Mouse (Mus musculus): Measurements from ENCODE around the gene March6. TPM values are rescaled to one million over a fixed set of nuclear protein-coding genes. Genes with fewer than 3 reads are reported as not detected.

The March6 gene
- total RNA-seq, 2 experiments from 2014 or later: 191 to 204 TPM

DNA sequence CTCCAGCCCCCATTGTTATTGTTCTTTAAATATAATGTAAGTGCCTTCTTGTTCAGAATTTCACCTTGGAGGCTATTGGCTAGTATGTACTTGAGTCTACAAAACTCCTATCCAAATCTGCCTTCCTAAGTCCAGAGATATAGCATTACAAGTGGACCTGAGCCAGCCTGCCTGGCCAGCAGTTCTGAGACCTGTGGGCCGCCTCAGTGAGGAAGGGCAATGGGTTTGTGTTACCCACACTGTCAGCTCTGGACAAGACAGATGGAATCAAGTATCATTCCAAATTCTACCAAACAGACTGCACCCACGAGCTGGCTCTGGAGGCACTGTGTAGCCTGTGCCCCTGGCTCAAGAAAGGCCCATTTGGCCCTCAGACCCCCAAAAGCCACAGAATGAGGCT lies 94.0 kb downstream of the March6 start:
- TF ChIP-seq CTCF (IDR thresholded peaks at IDR 0.05): no peak
- no peak for DNase-seq (ENCODE audit: extremely low spot score in 1 of 2, low spot score in 2 of 2)
- intact Hi-C loops (cut with DNase I): no loop called here
- Histone ChIP-seq H3K27ac (no peak overlapping the region), H3K4me3 (no peak overlapping the region)

GRCm38 (mm10) chr15:31436083-31436482 lies 94.8 kb downstream of the March6 start:
- TF ChIP-seq CTCF (IDR thresholded peaks at IDR 0.05): no peak

DNA sequence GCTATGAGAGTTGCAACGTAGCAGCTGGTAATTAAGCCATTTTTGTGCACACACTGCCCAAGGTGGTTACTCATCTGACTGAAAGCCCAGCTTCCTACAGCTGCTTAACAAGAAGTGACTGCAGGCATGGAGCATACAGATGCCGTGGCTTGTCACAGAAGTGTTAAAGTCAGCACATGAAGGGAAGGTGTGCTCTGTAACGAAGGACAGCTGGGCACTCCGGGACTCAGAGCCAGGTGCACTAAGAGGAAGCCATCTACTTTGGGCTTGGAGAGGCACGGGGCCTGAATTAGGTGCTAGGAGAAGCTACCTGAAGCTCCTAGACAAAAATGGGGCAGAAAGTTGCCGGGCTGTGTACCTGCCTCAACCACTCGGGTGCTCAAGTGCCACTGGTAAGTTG lies 97.1 kb downstream of the March6 start:
- Histone ChIP-seq H3K27ac (no peak overlapping the region), H3K4me3 (no peak overlapping the region)
- intact Hi-C loops (cut with DNase I): no loop called here
- no peak for DNase-seq (ENCODE audit: extremely low spot score in 1 of 2, low spot score in 2 of 2)
- TF ChIP-seq CTCF (IDR thresholded peaks at IDR 0.05): no peak

More at GRCm38 (mm10) chr15:31436083-31436482, 94.8 kb downstream of the March6 start:
- intact Hi-C loops (cut with DNase I): no loop called here
- Histone ChIP-seq H3K4me3 (no peak overlapping the region), H3K27ac (no peak overlapping the region)
- DNase-seq (ENCODE audit: extremely low spot score in 1 of 2, low spot score in 2 of 2): no peak

- Histone ChIP-seq H3K4me3 (no peak overlapping the region), H3K27ac (no peak overlapping the region)
- no peak for TF ChIP-seq CTCF (IDR thresholded peaks at IDR 0.05)
- DNase-seq (ENCODE audit: extremely low spot score in 1 of 2, low spot score in 2 of 2): no peak
- intact Hi-C loops (cut with DNase I): no loop called here
These were observed 99.0 kb downstream of the March6 start for GRCm38 (mm10) chr15:31431847-31432246.

DNA sequence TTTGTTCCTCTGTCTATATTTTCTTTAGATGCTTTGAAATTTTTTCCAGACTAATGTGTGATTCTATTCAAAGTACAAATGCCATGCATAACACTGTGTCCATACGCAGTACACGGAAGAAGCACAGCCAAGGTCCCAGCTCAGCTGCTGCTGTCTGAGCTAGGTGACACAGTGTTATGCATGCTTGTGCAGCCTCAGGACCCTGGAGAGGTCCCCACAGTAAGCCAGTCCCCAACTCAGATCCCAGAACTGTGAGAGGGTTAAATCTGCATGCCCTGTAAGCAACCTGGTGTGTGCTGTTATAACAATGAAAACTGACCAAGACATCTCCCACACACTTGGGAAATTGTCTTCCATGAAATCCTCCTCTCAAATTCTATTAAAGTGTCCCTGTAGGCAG lies 100.8 kb downstream of the March6 start:
- H3K4me3 ChIP-seq: no peak overlapping the region
- no peak for TF ChIP-seq CTCF (IDR thresholded peaks at IDR 0.05)
- DNase-seq (ENCODE audit: extremely low spot score in 1 of 2, low spot score in 2 of 2): no peak
- peak overlapping the region; percentile 81 for H3K27ac ChIP-seq
- intact Hi-C loops (cut with DNase I): no loop called here

DNA sequence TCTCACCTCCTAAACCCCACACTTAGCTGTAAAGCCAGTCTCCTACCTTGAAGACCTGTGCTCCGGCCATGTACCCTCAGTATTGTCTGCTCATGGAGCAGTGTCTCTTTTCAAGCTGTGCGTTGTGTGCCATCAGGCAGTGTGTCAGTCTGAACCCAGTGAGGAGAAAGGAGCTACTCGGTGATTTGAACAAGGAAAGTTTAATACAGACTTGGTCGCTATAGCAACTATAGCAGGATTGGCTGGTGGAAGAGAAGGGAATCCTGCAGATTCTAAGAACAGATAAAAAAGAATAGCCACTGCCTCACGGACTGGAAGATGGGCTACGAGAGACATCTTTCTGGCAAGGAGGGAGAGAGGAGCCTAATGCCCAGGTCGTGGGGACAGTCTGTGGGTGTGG lies 101.4 kb downstream of the March6 start:
- H3K27ac ChIP-seq: peak overlapping the region; percentile 81
- intact Hi-C loops (cut with DNase I): loop anchor here (2.0 to 5.0 kb wide), 2 partner anchors 37 to 112 kb away; no protein-coding TSS in a partner anchor
- H3K4me3 ChIP-seq: no peak overlapping the region
- no peak for TF ChIP-seq CTCF (IDR thresholded peaks at IDR 0.05)
- no peak for DNase-seq (ENCODE audit: extremely low spot score in 1 of 2, low spot score in 2 of 2)

DNA sequence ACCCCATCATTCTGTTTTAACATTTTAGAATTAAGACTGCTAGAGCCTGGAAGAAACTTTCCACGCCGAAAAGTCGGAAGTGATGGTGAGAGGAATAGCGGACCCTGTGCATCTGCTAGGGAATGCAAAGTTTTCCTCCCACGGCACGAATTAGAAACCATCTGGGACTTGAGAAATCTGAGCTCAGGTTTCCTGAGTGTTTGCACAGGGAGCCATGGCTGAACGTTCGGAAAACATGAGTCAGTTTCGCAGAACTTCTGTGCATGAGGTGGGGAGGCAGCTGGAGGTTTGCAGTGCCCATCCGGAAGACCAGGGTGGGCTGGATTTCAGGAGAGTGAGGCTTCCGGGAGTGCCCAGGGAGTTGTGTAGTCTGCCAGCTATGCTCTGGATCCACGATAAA lies 102.3 kb downstream of the March6 start:
- no peak overlapping the region for H3K4me3 ChIP-seq
- DNase-seq (ENCODE audit: extremely low spot score in 1 of 2, low spot score in 2 of 2): peak; percentile 58 to 79
- no peak for TF ChIP-seq CTCF (IDR thresholded peaks at IDR 0.05)
- H3K27ac ChIP-seq: peak overlapping the region; percentile 81
- intact Hi-C loops (cut with DNase I): loop anchor here (1.0 to 5.0 kb wide), 4 partner anchors 29 to 111 kb away; no protein-coding TSS in a partner anchor

- intact Hi-C loops (cut with DNase I): loop anchor here (5.0 kb wide), 1 partner anchor 110 kb away; no protein-coding TSS in a partner anchor
- no peak; the same call in 1 of the 2 replicates for TF ChIP-seq CTCF (IDR thresholded peaks at IDR 0.05)
- H3K27ac ChIP-seq: peak overlapping the region; percentile 58
- H3K4me3 ChIP-seq: no peak overlapping the region
- DNase-seq (ENCODE audit: extremely low spot score in 1 of 2, low spot score in 2 of 2): no peak
These were observed 103.5 kb downstream of the March6 start for GRCm38 (mm10) chr15:31427390-31427789.

- no peak for TF ChIP-seq CTCF (IDR thresholded peaks at IDR 0.05)
- DNase-seq (ENCODE audit: extremely low spot score in 1 of 2, low spot score in 2 of 2): no peak
- intact Hi-C loops (cut with DNase I): loop anchor here (5.0 kb wide), 1 partner anchor 109 kb away; no protein-coding TSS in a partner anchor
- Histone ChIP-seq H3K27ac (peak overlapping the region; percentile 83), H3K4me3 (no peak overlapping the region)
These were observed 104.7 kb downstream of the March6 start for GRCm38 (mm10) chr15:31426066-31426706.

- DNase-seq (ENCODE audit: extremely low spot score in 1 of 2, low spot score in 2 of 2): peak in 1 of 2 experiments; percentile 42
- H3K27ac ChIP-seq: peak overlapping the region; percentile 70
- H3K4me3 ChIP-seq: no peak overlapping the region
- intact Hi-C loops (cut with DNase I): no loop called here
- no peak for TF ChIP-seq CTCF (IDR thresholded peaks at IDR 0.05)
These were observed 108.0 kb downstream of the March6 start for GRCm38 (mm10) chr15:31422649-31423369.

DNA sequence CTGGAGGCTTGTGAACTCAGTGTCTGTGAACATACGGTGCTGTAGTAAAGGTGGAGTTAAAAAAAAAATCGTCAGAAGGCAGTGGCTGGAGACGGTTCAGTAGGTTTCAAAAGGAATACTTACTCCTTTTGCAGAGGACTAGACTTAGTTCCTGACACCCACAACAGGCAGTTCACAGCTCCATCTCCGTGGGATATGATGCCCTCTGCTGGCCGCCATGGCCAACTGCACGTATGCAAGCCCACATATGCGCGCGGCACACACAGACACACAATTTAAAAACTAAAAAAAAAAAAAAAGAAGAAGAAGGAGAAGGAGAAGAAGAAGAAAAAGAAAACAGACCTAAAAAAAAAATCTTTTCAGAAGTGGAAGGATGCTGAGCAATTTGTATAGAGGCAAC lies 111.8 kb downstream of the March6 start:
- TF ChIP-seq CTCF (IDR thresholded peaks at IDR 0.05): peak; percentile 62
- peak; percentile 35 to 62 for DNase-seq (ENCODE audit: extremely low spot score in 1 of 2, low spot score in 2 of 2)
- Histone ChIP-seq H3K4me3 (no peak overlapping the region), H3K27ac (peak overlapping the region; percentile 92)
- intact Hi-C loops (cut with DNase I): loop anchor here (2.0 kb wide), 1 partner anchor 52 kb away; the partner anchor contains the start of gene Ankrd33b

DNA sequence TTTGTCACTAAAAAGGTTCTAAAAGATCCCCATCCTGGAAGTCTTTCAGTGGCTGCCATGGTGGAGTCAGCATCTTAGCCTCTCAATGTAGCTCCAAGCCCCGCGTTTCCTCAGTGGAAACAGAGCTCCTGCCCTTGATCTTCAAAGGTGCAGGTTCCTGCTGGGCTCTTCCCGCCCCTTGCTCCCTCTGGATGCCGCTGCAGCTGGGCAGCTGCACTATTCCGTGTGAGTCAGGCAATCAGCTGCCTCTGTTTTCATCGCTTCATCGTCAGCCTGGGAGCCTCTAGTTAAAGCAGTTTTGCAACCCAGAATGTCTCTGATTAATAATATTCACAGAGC lies 112.2 kb downstream of the March6 start:
- no peak for DNase-seq (ENCODE audit: extremely low spot score in 1 of 2, low spot score in 2 of 2)
- TF ChIP-seq CTCF (IDR thresholded peaks at IDR 0.05): no peak
- intact Hi-C loops (cut with DNase I): loop anchor here (1.0 to 2.0 kb wide), 2 partner anchors 22 to 52 kb away; partner anchors contain the start of gene Ankrd33b
- Histone ChIP-seq H3K4me3 (no peak overlapping the region; the same call in 1 of the 2 replicates), H3K27ac (peak overlapping the region; percentile 92)

Data from left cerebral cortex, adult 2 months (tissue).